Mouse (Mus musculus): Measurements from ENCODE around the gene Creg2. TPM values are rescaled to one million over a fixed set of nuclear protein-coding genes. Genes with fewer than 3 reads are reported as not detected.
A peak's percentile ranks its signal among the peaks of the same experiment; 100 is the strongest.

The Creg2 gene
- polyA plus RNA-seq, 2 experiments, result 0.14 to 0.15 TPM

GRCm38 (mm10) chr1:39653028-39653427 lies 1.8 kb upstream of the Creg2 start:
- no peak for TF ChIP-seq POLR2A (IDR thresholded peaks at IDR 0.05; ENCODE audit: borderline replicate concordance, extremely low read depth, insufficient read depth, insufficient read length)
- no peak overlapping the region for H3K4me2 ChIP-seq (replicated peaks; ENCODE audit: low read depth, low read length, severe bottlenecking)
- 86% methylated on average over 4 of the region's 4 CpGs for WGBS
- no peak overlapping the region for H3K9ac ChIP-seq (ENCODE audit: low read depth, low read length, severe bottlenecking)
- no peaks in the 10 kb centered on the region for H3K9me3 ChIP-seq (ENCODE audit: control insufficient read depth, low read length)
- peaks cover 38% of the 10 kb centered on the region for H3K27me3 ChIP-seq (ENCODE audit: control insufficient read depth, insufficient read depth, low read length)
- ATAC-seq (ENCODE audit: low FRiP score, low read depth) (no peak), DNase-seq (ENCODE audit: low spot score) (no peak)
- H3K27ac ChIP-seq (replicated peaks; ENCODE audit: low read depth, low read length), result no peak overlapping the region
- 0 out of 2 replicates have a peak, but pooled peaks cover 9% of the 10 kb centered on the region for H3K4me1 ChIP-seq (ENCODE audit: control insufficient read depth, insufficient read depth, low read length)
- no peaks in the 10 kb centered on the region for H3K36me3 ChIP-seq (ENCODE audit: control insufficient read depth, insufficient read depth, low read length)
- no peak overlapping the region for H3K4me3 ChIP-seq (replicated peaks; ENCODE audit: low read length)

DNA sequence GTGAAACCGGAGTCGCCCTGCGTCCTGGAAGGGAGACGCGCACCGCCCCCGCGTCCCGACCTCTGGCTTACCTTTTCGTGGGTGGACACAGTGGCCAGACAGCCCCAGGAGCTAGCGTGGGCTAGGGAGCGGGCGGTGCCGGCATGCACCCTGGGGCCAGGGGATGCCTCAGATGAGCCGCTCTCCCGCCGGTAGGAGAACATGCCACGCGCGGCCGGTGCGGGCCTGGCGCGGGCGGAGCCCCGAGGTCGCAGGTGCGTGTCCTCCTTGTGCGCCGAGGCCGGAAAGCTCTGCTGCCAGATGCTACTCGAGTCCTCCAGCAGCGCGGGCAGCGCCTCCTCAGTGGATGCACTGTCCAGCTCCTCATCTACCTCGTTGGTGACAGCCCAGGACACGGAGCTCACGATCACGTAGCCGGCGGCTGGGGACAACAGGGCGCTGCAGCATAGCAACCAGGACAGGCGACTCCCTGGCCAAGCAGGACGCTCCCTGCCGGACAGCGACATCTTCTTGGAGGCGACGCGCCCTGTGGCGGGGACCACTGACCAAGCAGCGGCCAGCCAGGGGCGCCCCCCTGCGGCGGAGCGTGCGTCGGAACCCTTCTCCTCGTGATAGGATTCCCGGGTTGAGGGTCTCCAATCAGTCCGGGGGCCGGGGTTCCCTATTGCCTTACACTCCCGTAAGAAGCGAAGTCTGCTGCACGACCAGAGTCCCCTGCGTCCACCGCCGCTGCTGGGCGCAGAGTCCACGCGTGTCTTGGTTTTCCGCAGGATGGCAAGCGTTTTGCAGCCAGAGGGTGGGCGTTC lies 636 bp downstream of the Creg2 start:
- no peak for TF ChIP-seq POLR2A (IDR thresholded peaks at IDR 0.05; ENCODE audit: borderline replicate concordance, extremely low read depth, insufficient read depth, insufficient read length)
- no peak overlapping the region for H3K27ac ChIP-seq (replicated peaks; ENCODE audit: low read depth, low read length)
- H3K4me1 ChIP-seq (ENCODE audit: control insufficient read depth, insufficient read depth, low read length), result peaks cover 15% of the 10 kb centered on the region; the same call in 1 of the 2 replicates
- peaks cover 38% of the 10 kb centered on the region for H3K27me3 ChIP-seq (ENCODE audit: control insufficient read depth, insufficient read depth, low read length)
- no peaks in the 10 kb centered on the region for H3K9me3 ChIP-seq (ENCODE audit: control insufficient read depth, low read length)
- no peaks in the 10 kb centered on the region for H3K36me3 ChIP-seq (ENCODE audit: control insufficient read depth, insufficient read depth, low read length)
- peak; percentile 66 for DNase-seq (ENCODE audit: low spot score)
- peak overlapping the region; percentile 55 for H3K4me3 ChIP-seq (replicated peaks; ENCODE audit: low read length)
- ATAC-seq (ENCODE audit: low FRiP score, low read depth), result peak; percentile 73
- peak overlapping the region; percentile 49 for H3K9ac ChIP-seq (ENCODE audit: low read depth, low read length, severe bottlenecking)
- 1% methylated on average over 62 of the region's 73 CpGs for WGBS
- H3K4me2 ChIP-seq (replicated peaks; ENCODE audit: low read depth, low read length, severe bottlenecking), result peak overlapping the region; percentile 99

DNA sequence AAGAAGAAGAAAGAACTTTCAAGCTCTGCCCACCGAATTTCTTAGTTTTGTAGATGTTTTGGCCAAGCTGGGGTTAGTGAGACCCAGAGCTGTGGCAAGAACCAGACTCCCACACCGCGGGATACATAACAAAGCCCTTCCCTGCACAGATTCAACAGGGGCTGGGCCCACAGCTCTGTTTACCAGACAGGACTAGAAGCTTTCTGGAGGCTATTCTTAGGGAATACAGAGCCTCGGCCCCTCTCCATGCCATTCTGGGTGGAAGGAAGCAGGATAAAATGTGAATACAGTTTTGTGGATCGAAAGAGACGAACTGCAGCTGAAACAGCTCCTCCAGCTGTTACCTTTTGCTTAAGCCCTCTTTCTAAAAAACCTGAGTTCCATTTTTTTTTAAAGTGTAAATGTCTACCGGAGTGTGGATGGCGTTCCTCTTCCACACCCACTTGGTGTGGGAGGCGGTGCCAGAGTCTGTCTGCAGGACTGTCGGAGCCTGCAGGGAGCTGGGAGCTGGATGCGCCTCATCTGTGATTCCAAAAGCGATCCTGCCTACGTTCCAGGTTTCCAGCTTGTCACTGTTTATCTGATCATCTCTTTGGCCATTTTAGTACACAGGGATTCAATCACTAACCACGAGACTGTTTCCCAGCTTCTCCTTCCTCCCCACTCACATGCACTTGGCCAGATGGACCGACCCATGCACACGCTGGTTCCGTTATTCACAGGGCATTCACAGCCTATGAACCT lies 1.4 kb downstream of the Creg2 start:
- peaks cover 15% of the 10 kb centered on the region; the same call in 1 of the 2 replicates for H3K4me1 ChIP-seq (ENCODE audit: control insufficient read depth, insufficient read depth, low read length)
- H3K4me3 ChIP-seq (replicated peaks; ENCODE audit: low read length), result peak overlapping the region; percentile 55
- H3K9ac ChIP-seq (ENCODE audit: low read depth, low read length, severe bottlenecking), result peak overlapping the region; percentile 49; the same call in 1 of the 2 replicates
- no peak for ATAC-seq (ENCODE audit: low FRiP score, low read depth)
- H3K36me3 ChIP-seq (ENCODE audit: control insufficient read depth, insufficient read depth, low read length), result no peaks in the 10 kb centered on the region
- no peak for DNase-seq (ENCODE audit: low spot score)
- WGBS, result 16% methylated on average over 17 of the region's 17 CpGs
- TF ChIP-seq POLR2A (IDR thresholded peaks at IDR 0.05; ENCODE audit: borderline replicate concordance, extremely low read depth, insufficient read depth, insufficient read length), result no peak
- peak overlapping the region; percentile 99 for H3K4me2 ChIP-seq (replicated peaks; ENCODE audit: low read depth, low read length, severe bottlenecking)
- peaks cover 38% of the 10 kb centered on the region for H3K27me3 ChIP-seq (ENCODE audit: control insufficient read depth, insufficient read depth, low read length)
- H3K27ac ChIP-seq (replicated peaks; ENCODE audit: low read depth, low read length), result no peak overlapping the region
- H3K9me3 ChIP-seq (ENCODE audit: control insufficient read depth, low read length), result no peaks in the 10 kb centered on the region

- no peak for DNase-seq (ENCODE audit: low spot score)
- no peaks in the 10 kb centered on the region for H3K36me3 ChIP-seq (ENCODE audit: control insufficient read depth, insufficient read depth, low read length)
- H3K27me3 ChIP-seq (ENCODE audit: control insufficient read depth, insufficient read depth, low read length), result peaks cover 38% of the 10 kb centered on the region
- no peaks in the 10 kb centered on the region for H3K9me3 ChIP-seq (ENCODE audit: control insufficient read depth, low read length)
- 82% methylated on average over 7 of the region's 7 CpGs for WGBS
- no peak overlapping the region for H3K9ac ChIP-seq (ENCODE audit: low read depth, low read length, severe bottlenecking)
- H3K4me2 ChIP-seq (replicated peaks; ENCODE audit: low read depth, low read length, severe bottlenecking), result no peak overlapping the region
- ATAC-seq (ENCODE audit: low FRiP score, low read depth), result no peak
- no peak for TF ChIP-seq POLR2A (IDR thresholded peaks at IDR 0.05; ENCODE audit: borderline replicate concordance, extremely low read depth, insufficient read depth, insufficient read length)
- peaks cover 15% of the 10 kb centered on the region; the same call in 1 of the 2 replicates for H3K4me1 ChIP-seq (ENCODE audit: control insufficient read depth, insufficient read depth, low read length)
- H3K27ac ChIP-seq (replicated peaks; ENCODE audit: low read depth, low read length), result no peak overlapping the region
- no peak overlapping the region for H3K4me3 ChIP-seq (replicated peaks; ENCODE audit: low read length)
Measured at GRCm38 (mm10) chr1:39648584-39648983, 2.7 kb downstream of the Creg2 start.

Data from limb, embryonic 14.5 days (tissue).